Mouse (Mus musculus) adrenal gland, adult (tissue): Measurements from ENCODE around the gene Pxt1.
"Not testable (repeated sequence)": the region's sequence is repeated elsewhere in the genome, so short reads cannot be mapped to it uniquely, and the experiment has no call there.

Experiments
- DNase-seq, 2 experiments: peaks; one replicate each; pipeline ENCODE4 v3.0.0; 2022 to 2023; ENCODE audit warnings: low spot score in 1 of 2; ENCODE audit not compliant: inconsistent age in 2 of 2

The Pxt1 gene

GRCm38 (mm10) chr17:28943740-28944139 lies at the start of gene Pxt1:
Gene Pxt1 (minus strand): TSS chr17:28943840.
- no peak for DNase-seq

GRCm38 (mm10) chr17:28993004-28993403 lies 49.4 kb upstream of the Pxt1 start:
- DNase-seq, result not testable (repeated sequence)

- no peak for DNase-seq
Observed at GRCm38 (mm10) chr17:28992105-28992504, 48.5 kb upstream of the Pxt1 start.

- no peak for DNase-seq
Observed at GRCm38 (mm10) chr17:28991286-28991685, 47.6 kb upstream of the Pxt1 start.

- DNase-seq, result no peak
Observed at GRCm38 (mm10) chr17:28990060-28990459, 46.4 kb upstream of the Pxt1 start.

- no peak for DNase-seq
Observed at GRCm38 (mm10) chr17:28988996-28989395, 45.4 kb upstream of the Pxt1 start.

- DNase-seq, result no peak
Observed at GRCm38 (mm10) chr17:28988291-28988690, 44.7 kb upstream of the Pxt1 start.

- DNase-seq, result peak; percentile 31 to 70
Observed at GRCm38 (mm10) chr17:28987713-28988112, 44.1 kb upstream of the Pxt1 start.

- DNase-seq, result peak in 1 of 2 experiments; percentile 60
Observed at GRCm38 (mm10) chr17:28986833-28987232, 43.2 kb upstream of the Pxt1 start.

GRCm38 (mm10) chr17:28984724-28985420 lies 41.2 kb upstream of the Pxt1 start:
- DNase-seq, result no peak

GRCm38 (mm10) chr17:28982591-28982990 lies 39.0 kb upstream of the Pxt1 start:
- DNase-seq, result no peak

GRCm38 (mm10) chr17:28981081-28981480 lies 37.4 kb upstream of the Pxt1 start:
- DNase-seq, result no peak

- no peak for DNase-seq
Observed at GRCm38 (mm10) chr17:28979091-28979490, 35.5 kb upstream of the Pxt1 start.

GRCm38 (mm10) chr17:28970122-28970521 lies 26.5 kb upstream of the Pxt1 start:
- no peak for DNase-seq

GRCm38 (mm10) chr17:28967021-28967610 lies 23.5 kb upstream of the Pxt1 start:
- no peak for DNase-seq

GRCm38 (mm10) chr17:28961596-28961995 lies 18.0 kb upstream of the Pxt1 start:
- DNase-seq, result no peak

GRCm38 (mm10) chr17:28960597-28960996 lies 17.0 kb upstream of the Pxt1 start:
- no peak for DNase-seq

GRCm38 (mm10) chr17:28954416-28954815 lies 10.8 kb upstream of the Pxt1 start:
- no peak for DNase-seq

GRCm38 (mm10) chr17:28953251-28953650 lies 9.6 kb upstream of the Pxt1 start:
- peak in 1 of 2 experiments; percentile 70 for DNase-seq

- peak; percentile 95 to 98 for DNase-seq
Observed at GRCm38 (mm10) chr17:28951831-28952799, 8.5 kb upstream of the Pxt1 start, which contains the start of gene Kctd20. Gene Kctd20 (plus strand): TSS chr17:28951950.

- DNase-seq, result no peak
Observed at GRCm38 (mm10) chr17:28950751-28951150, 7.1 kb upstream of the Pxt1 start.
